Mouse (Mus musculus): ENCODE data around the gene Hist1h2bc. TPM values are rescaled to one million over a fixed set of nuclear protein-coding genes. Genes with fewer than 3 reads are reported as not detected.
"Not testable (repeated sequence)": the region's sequence is repeated elsewhere in the genome, so short reads cannot be mapped to it uniquely, and the experiment has no call there.

Gene Hist1h2bc
- polyA plus RNA-seq, 1 experiment from 2014 or later = 25.3 TPM

DNA sequence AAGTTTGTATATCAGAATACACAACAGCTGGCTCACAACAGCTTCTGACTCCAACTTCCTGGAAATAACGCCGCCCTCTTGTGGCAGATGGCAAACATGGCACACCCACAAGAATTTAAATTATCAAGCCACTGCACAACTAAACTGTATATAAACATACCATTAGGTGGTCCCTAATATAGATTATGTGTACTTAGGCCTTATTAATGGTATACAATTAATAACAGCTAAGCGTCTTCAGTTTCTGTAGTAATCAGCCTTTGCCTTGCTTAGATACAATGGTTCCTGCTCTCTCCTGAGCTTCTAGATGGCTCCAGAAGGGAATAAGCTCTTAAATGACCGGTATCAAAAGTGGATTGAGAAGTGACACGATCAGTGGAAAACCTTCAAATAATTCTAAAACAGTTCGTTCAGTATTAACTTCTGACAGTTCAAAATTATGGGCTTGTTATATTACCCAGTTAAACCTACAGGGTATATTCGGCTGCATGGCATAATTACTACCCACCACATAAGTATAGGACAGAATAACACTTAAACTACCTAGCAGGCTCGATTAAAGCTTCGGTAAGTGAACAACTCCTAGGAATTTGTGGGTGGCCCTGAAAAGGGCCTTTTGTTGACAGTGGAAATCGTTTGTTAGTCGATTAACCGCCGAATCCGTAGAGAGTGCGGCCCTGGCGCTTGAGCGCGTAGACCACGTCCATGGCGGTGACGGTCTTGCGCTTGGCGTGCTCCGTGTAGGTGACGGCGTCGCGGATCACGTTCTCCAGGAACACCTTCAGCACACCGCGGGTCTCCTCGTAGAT lies 13.7 kb downstream of the Hist1h2bc start:
- no peaks in the 10 kb centered on the region for H3K9me3 ChIP-seq (ENCODE audit: control insufficient read depth, low read length)
- H3K27ac ChIP-seq (ENCODE audit: low read depth, low read length) = peak overlapping the region; percentile 87
- H3K36me3 ChIP-seq (ENCODE audit: control insufficient read depth, insufficient read depth, low read length) = no peaks in the 10 kb centered on the region
- 2% methylated on average over 24 of the region's 32 CpGs for WGBS
- ATAC-seq (ENCODE audit: low FRiP score) (peak; percentile 12), DNase-seq (ENCODE audit: low spot score, missing footprints) (peak; percentile 96)
- peak overlapping the region; percentile 69 for H3K9ac ChIP-seq (ENCODE audit: low read length)
- H3K4me3 ChIP-seq (ENCODE audit: low read depth, low read length) = peak overlapping the region; percentile 39
- peaks cover 6% of the 10 kb centered on the region; the same call in 1 of the 2 replicates for H3K4me1 ChIP-seq (ENCODE audit: control insufficient read depth, insufficient read depth, low read length)
- peak overlapping the region; percentile 68 for H3K4me2 ChIP-seq
- H3K27me3 ChIP-seq (ENCODE audit: control insufficient read depth, insufficient read depth, low read length) = no peaks in the 10 kb centered on the region

GRCm38 (mm10) chr13:23698300-23698693 lies 14.3 kb downstream of the Hist1h2bc start, which contains the start of gene Hist1h4c:
TSS of gene Hist1h4c (minus strand) at chr13:23698454.
- H3K4me1 ChIP-seq (ENCODE audit: control insufficient read depth, insufficient read depth, low read length) = peaks cover 6% of the 10 kb centered on the region; the same call in 1 of the 2 replicates
- 0% methylated on average over 21 of the region's 22 CpGs for WGBS
- no peaks in the 10 kb centered on the region for H3K36me3 ChIP-seq (ENCODE audit: control insufficient read depth, insufficient read depth, low read length)
- peak within 1 kb of the TSS; percentile 68 for H3K4me2 ChIP-seq
- ATAC-seq (ENCODE audit: low FRiP score) = peak; percentile 97
- H3K27ac ChIP-seq (ENCODE audit: low read depth, low read length) = peak within 1 kb of the TSS; percentile 87
- H3K4me3 ChIP-seq (ENCODE audit: low read depth, low read length) = peak within 1 kb of the TSS; percentile 39
- H3K9me3 ChIP-seq (ENCODE audit: control insufficient read depth, low read length) = no peaks in the 10 kb centered on the region
- peak within 1 kb of the TSS; percentile 69 for H3K9ac ChIP-seq (ENCODE audit: low read length)
- peak; percentile 100 for DNase-seq (ENCODE audit: low spot score, missing footprints)
- H3K27me3 ChIP-seq (ENCODE audit: control insufficient read depth, insufficient read depth, low read length) = no peaks in the 10 kb centered on the region

GRCm38 (mm10) chr13:23698996-23699395 lies 15.0 kb downstream of the Hist1h2bc start:
- Histone ChIP-seq H3K27me3 (ENCODE audit: control insufficient read depth, insufficient read depth, low read length) (no peaks in the 10 kb centered on the region), H3K4me2 (peak overlapping the region; percentile 6; the same call in 1 of the 2 replicates), H3K36me3 (ENCODE audit: control insufficient read depth, insufficient read depth, low read length) (no peaks in the 10 kb centered on the region), H3K4me1 (ENCODE audit: control insufficient read depth, insufficient read depth, low read length) (peaks cover 6% of the 10 kb centered on the region; the same call in 1 of the 2 replicates), H3K27ac (ENCODE audit: low read depth, low read length) (peak overlapping the region; percentile 71), H3K9me3 (ENCODE audit: control insufficient read depth, low read length) (no peaks in the 10 kb centered on the region), H3K4me3 (ENCODE audit: low read depth, low read length) (no peak overlapping the region), H3K9ac (ENCODE audit: low read length) (no peak overlapping the region; the same call in 1 of the 2 replicates)
- 55% methylated on average over 6 of the region's 6 CpGs for WGBS
- ATAC-seq (ENCODE audit: low FRiP score) (no peak), DNase-seq (ENCODE audit: low spot score, missing footprints) (no peak)

DNA sequence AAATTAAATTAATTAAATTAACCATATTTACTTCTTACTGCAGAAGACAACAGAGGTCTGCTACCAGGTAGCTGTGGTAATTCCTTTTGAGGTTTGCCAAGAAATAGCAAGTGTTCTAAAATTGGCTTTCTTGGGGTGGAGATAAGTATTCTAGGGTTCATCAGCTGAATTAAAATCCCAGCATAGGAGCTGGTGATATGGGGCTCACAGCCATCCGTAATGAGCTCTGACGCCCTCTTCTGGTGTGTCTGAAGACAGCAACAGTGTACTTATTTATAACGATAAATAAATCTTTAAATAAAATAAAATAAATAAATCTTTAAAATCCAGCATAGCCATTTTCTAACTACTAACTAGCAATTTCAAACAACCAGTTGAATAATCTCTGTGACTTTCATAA lies 15.8 kb downstream of the Hist1h2bc start:
- Histone ChIP-seq H3K36me3 (ENCODE audit: control insufficient read depth, insufficient read depth, low read length) (no peaks in the 10 kb centered on the region), H3K27me3 (ENCODE audit: control insufficient read depth, insufficient read depth, low read length) (no peaks in the 10 kb centered on the region), H3K27ac (ENCODE audit: low read depth, low read length) (no peak overlapping the region), H3K4me2 (no peak overlapping the region), H3K9me3 (ENCODE audit: control insufficient read depth, low read length) (no peaks in the 10 kb centered on the region), H3K9ac (ENCODE audit: low read length) (no peak overlapping the region), H3K4me3 (ENCODE audit: low read depth, low read length) (no peak overlapping the region), H3K4me1 (ENCODE audit: control insufficient read depth, insufficient read depth, low read length) (peaks cover 6% of the 10 kb centered on the region; the same call in 1 of the 2 replicates)
- WGBS = 75% methylated on average over 3 of the region's 3 CpGs
- ATAC-seq (ENCODE audit: low FRiP score) (no peak), DNase-seq (ENCODE audit: low spot score, missing footprints) (no peak)

GRCm38 (mm10) chr13:23700786-23701520 lies 17.0 kb downstream of the Hist1h2bc start:
- H3K36me3 ChIP-seq (ENCODE audit: control insufficient read depth, insufficient read depth, low read length) = no peaks in the 10 kb centered on the region
- peaks cover 6% of the 10 kb centered on the region; the same call in 1 of the 2 replicates for H3K4me1 ChIP-seq (ENCODE audit: control insufficient read depth, insufficient read depth, low read length)
- peak; percentile 91 for DNase-seq (ENCODE audit: low spot score, missing footprints)
- WGBS = 30% methylated on average over 8 of the region's 8 CpGs
- H3K9ac ChIP-seq (ENCODE audit: low read length) = 0 out of 2 replicates have a peak overlapping the region, but pooled peaks have one; percentile 16
- no peak overlapping the region for H3K27ac ChIP-seq (ENCODE audit: low read depth, low read length)
- no peaks in the 10 kb centered on the region for H3K9me3 ChIP-seq (ENCODE audit: control insufficient read depth, low read length)
- ATAC-seq (ENCODE audit: low FRiP score) = peak; percentile 49; the same call in 1 of the 2 replicates
- no peaks in the 10 kb centered on the region for H3K27me3 ChIP-seq (ENCODE audit: control insufficient read depth, insufficient read depth, low read length)
- H3K4me2 ChIP-seq = no peak overlapping the region
- no peak overlapping the region for H3K4me3 ChIP-seq (ENCODE audit: low read depth, low read length)

DNA sequence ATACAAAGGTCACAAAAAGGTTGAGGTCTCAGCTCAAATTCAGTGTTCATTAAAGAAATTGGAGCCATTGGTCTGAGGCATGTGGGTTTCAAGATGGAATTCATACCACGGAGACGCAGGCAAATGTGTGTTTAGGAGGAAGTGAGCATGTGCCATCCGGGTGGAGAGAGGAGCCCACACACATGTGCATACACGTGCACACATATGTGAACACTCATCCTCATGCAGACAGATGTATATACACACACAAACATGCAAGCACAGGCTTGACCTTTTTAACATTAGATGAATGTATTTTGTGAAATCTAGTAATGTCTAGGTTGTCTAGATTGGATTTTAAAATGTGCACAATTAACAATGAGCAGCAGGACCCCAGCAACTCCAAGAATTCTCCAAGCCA lies 18.2 kb downstream of the Hist1h2bc start:
- H3K27ac ChIP-seq (ENCODE audit: low read depth, low read length) = no peak overlapping the region
- no peak overlapping the region for H3K4me2 ChIP-seq
- H3K36me3 ChIP-seq (ENCODE audit: control insufficient read depth, insufficient read depth, low read length) = no peaks in the 10 kb centered on the region
- H3K4me3 ChIP-seq (ENCODE audit: low read depth, low read length) = no peak overlapping the region
- ATAC-seq (ENCODE audit: low FRiP score) (no peak), DNase-seq (ENCODE audit: low spot score, missing footprints) (no peak)
- H3K4me1 ChIP-seq (ENCODE audit: control insufficient read depth, insufficient read depth, low read length) = peaks cover 6% of the 10 kb centered on the region; the same call in 1 of the 2 replicates
- no peaks in the 10 kb centered on the region for H3K27me3 ChIP-seq (ENCODE audit: control insufficient read depth, insufficient read depth, low read length)
- H3K9ac ChIP-seq (ENCODE audit: low read length) = no peak overlapping the region
- WGBS = 88% methylated on average over 4 of the region's 4 CpGs
- H3K9me3 ChIP-seq (ENCODE audit: control insufficient read depth, low read length) = no peaks in the 10 kb centered on the region

GRCm38 (mm10) chr13:23702801-23703200 lies 18.8 kb downstream of the Hist1h2bc start:
- not testable (repeated sequence) for H3K9ac ChIP-seq (ENCODE audit: low read length); H3K27ac ChIP-seq (ENCODE audit: low read depth, low read length); H3K4me2 ChIP-seq; H3K27me3 ChIP-seq (ENCODE audit: control insufficient read depth, insufficient read depth, low read length); ATAC-seq (ENCODE audit: low FRiP score); H3K4me1 ChIP-seq (ENCODE audit: control insufficient read depth, insufficient read depth, low read length); H3K9me3 ChIP-seq (ENCODE audit: control insufficient read depth, low read length); DNase-seq (ENCODE audit: low spot score, missing footprints); H3K4me3 ChIP-seq (ENCODE audit: low read depth, low read length); H3K36me3 ChIP-seq (ENCODE audit: control insufficient read depth, insufficient read depth, low read length)
- 90% methylated on average over 2 of the region's 2 CpGs for WGBS

GRCm38 (mm10) chr13:23705751-23706356 lies 21.9 kb downstream of the Hist1h2bc start:
- no peaks in the 10 kb centered on the region for H3K36me3 ChIP-seq (ENCODE audit: control insufficient read depth, insufficient read depth, low read length)
- H3K4me2 ChIP-seq = no peak overlapping the region
- H3K27ac ChIP-seq (ENCODE audit: low read depth, low read length) = no peak overlapping the region
- H3K9ac ChIP-seq (ENCODE audit: low read length) = no peak overlapping the region
- ATAC-seq (ENCODE audit: low FRiP score) (no peak), DNase-seq (ENCODE audit: low spot score, missing footprints) (no peak)
- H3K4me3 ChIP-seq (ENCODE audit: low read depth, low read length) = no peak overlapping the region
- no peaks in the 10 kb centered on the region for H3K9me3 ChIP-seq (ENCODE audit: control insufficient read depth, low read length)
- 92% methylated on average over 7 of the region's 7 CpGs for WGBS
- no peaks in the 10 kb centered on the region for H3K27me3 ChIP-seq (ENCODE audit: control insufficient read depth, insufficient read depth, low read length)
- H3K4me1 ChIP-seq (ENCODE audit: control insufficient read depth, insufficient read depth, low read length) = peaks cover 11% of the 10 kb centered on the region
